Mouse (Mus musculus) embryonic facial prominence, embryonic 15.5 days (tissue): ENCODE measurements at regions not wholly inside any gene's neighbourhood (a gene's known extent, or its start where the extent isn't known, plus 50 kb on each side); places are given as distances from the start of the nearest gene placed in this dataset.

ENCODE experiments used
- ATAC-seq: fragments of 200-750 bp; cut with Nextera tagmentation; 2 replicates; pipeline ENCODE4 v1.8.0; 2017; ENCODE audit warnings: low read depth, moderate TSS enrichment; ENCODE audit not compliant: insufficient number of reproducible peaks, low FRiP score, low TSS enrichment
- H3K27ac ChIP-seq: fragments of 300-500 bp; sonication (generic); replicated peaks from 2 replicates; pipeline ENCODE4 v1.5.1; 2015; ENCODE audit warnings: mild to moderate bottlenecking, inconsistent platforms
- H3K27me3 ChIP-seq: fragments of 300-500 bp; sonication (generic); 2 replicates; pipeline ENCODE4 v1.6.1; 2015; ENCODE audit warnings: inconsistent platforms
- H3K36me3 ChIP-seq: fragments of 300-500 bp; sonication (generic); 2 replicates; pipeline ENCODE4 v1.6.1; 2015; ENCODE audit warnings: mild to moderate bottlenecking, inconsistent platforms
- H3K4me1 ChIP-seq: fragments of 300-500 bp; sonication (generic); 2 replicates; pipeline ENCODE4 v1.6.1; 2015; ENCODE audit warnings: inconsistent platforms
- H3K4me2 ChIP-seq: fragments of 300-500 bp; sonication (generic); replicated peaks from 2 replicates; pipeline ENCODE4 v1.6.1; 2015; ENCODE audit warnings: mild to moderate bottlenecking, inconsistent platforms
- H3K4me3 ChIP-seq: fragments of 300-500 bp; sonication (generic); replicated peaks from 2 replicates; pipeline ENCODE4 v1.5.1; 2015; ENCODE audit warnings: mild to moderate bottlenecking, inconsistent platforms
- H3K9ac ChIP-seq: fragments of 300-500 bp; sonication (generic); 2 replicates; pipeline ENCODE4 v1.6.1; 2015; ENCODE audit warnings: inconsistent platforms
- H3K9me3 ChIP-seq: fragments of 300-500 bp; sonication (generic); replicated peaks from 2 replicates; pipeline ENCODE4 v1.6.1; 2016; ENCODE audit warnings: inconsistent platforms
- WGBS: fragments of 180-500 bp; shearing (Covaris S2); methylation state at CpG from one replicate; pipeline ENCODE4 v1.1.7; 2015; 5-methylcytosine and 5-hydroxymethylcytosine counted together

DNA sequence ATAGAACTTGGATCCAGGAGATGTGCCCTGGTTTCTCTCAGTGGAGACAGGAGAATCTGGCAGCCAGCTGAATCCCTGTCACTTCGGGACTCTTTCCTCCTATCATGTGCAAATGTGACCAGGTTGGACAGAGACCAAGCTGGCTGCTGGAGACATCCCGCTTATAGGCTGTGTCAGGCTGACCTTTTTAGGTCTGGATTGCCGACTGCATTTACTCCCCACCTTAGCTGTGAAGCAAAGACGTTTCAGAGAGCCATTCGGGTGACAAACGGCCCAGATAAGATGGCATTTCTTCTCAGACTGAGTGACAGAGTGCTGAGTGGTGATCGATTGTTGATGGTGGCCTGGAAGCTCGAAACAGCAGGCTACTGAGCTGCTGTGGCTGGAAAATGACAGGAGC is 128.6 kb downstream of the Ifng start:
- peaks cover 5% of the 10 kb centered on the region; the same call in 1 of the 2 replicates for H3K4me1 ChIP-seq

DNA sequence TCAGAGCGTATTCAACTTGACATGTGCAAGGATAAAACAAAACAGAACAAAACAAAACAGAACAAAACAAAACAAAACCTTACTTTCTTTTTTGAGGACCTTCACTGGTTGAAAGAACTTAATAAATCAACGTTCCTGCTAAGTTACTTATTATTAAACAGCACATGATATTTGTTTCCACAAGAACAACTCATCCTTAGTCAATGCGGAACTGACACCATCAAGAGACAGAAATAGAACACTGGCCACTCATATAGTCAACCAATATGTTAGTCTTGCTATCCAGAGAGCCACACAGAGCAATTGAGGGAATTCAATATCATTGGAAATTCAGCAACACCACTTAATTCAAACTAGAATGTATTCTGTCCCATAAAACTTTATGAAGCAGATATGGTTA is 132.4 kb downstream of the Ifng start:
- no peaks in the 10 kb centered on the region for H3K36me3 ChIP-seq
- no peaks in the 10 kb centered on the region for H3K9me3 ChIP-seq
- H3K9ac ChIP-seq: no peak overlapping the region
- ATAC-seq: no peak
- H3K4me1 ChIP-seq: no peaks in the 10 kb centered on the region
- no peaks in the 10 kb centered on the region for H3K27me3 ChIP-seq
- H3K27ac ChIP-seq: no peak overlapping the region
- H3K4me2 ChIP-seq: no peak overlapping the region
- WGBS: 74% methylated on average over 3 of the region's 3 CpGs
- H3K4me3 ChIP-seq: no peak overlapping the region

More for the DNA sequence above, 128.6 kb downstream of the Ifng start:
- ATAC-seq: no peak
- Histone ChIP-seq H3K27me3 (no peaks in the 10 kb centered on the region), H3K36me3 (no peaks in the 10 kb centered on the region), H3K4me3 (no peak overlapping the region), H3K4me2 (no peak overlapping the region), H3K9ac (no peak overlapping the region), H3K9me3 (no peaks in the 10 kb centered on the region), H3K27ac (no peak overlapping the region)
- WGBS: 55% methylated on average over 8 of the region's 8 CpGs

DNA sequence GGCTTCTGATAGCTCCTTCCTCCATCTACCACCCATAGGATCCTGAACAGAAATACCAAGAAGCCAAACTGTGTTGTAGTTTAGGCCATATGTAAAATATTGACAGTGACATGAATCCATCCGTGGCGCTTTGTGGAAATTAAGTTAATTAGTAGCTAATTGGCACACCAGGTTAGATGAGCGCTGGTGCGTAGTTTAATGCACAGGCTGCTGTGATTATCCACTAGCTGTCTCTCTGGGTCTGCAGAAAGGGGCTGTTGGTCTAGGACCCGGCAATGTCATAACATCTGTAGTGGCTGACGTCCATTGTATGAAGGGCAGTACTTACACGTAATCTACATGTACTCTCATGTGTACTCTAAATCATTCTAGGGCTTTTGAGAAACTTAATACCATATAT is 134.7 kb downstream of the Ifng start:
- 76% methylated on average over 7 of the region's 7 CpGs for WGBS
- H3K9ac ChIP-seq: no peak overlapping the region
- no peaks in the 10 kb centered on the region for H3K36me3 ChIP-seq
- no peaks in the 10 kb centered on the region for H3K27me3 ChIP-seq
- H3K9me3 ChIP-seq: no peaks in the 10 kb centered on the region
- no peak overlapping the region for H3K4me2 ChIP-seq
- no peak overlapping the region for H3K4me3 ChIP-seq
- no peaks in the 10 kb centered on the region for H3K4me1 ChIP-seq
- H3K27ac ChIP-seq: no peak overlapping the region
- ATAC-seq: no peak

DNA sequence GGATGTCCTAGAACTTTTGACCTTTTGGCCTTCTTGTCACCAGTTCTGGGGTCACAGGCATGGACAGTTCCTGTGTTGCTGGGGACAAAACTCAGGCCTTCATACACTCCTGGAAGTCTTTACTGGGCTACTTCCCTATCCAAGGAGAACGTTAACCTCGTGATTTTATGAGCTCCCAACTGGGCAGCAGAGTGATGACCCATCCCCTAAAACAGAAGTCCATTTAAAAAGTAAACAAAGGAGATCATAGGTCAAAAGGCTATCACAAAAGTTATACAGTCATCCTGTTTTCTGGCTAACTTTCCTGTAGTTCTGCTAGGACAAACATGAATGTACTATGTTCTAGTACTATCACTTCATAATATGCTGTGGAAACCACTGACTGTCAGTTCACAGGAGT is 140.5 kb downstream of the Ifng start:
- Histone ChIP-seq H3K9me3 (no peaks in the 10 kb centered on the region), H3K9ac (no peak overlapping the region), H3K4me1 (no peaks in the 10 kb centered on the region), H3K27me3 (no peaks in the 10 kb centered on the region), H3K4me3 (no peak overlapping the region), H3K27ac (no peak overlapping the region), H3K36me3 (no peaks in the 10 kb centered on the region), H3K4me2 (no peak overlapping the region)
- 69% methylated on average over 2 of the region's 2 CpGs for whole genome bisulfite sequencing
- ATAC-seq: no peak

DNA sequence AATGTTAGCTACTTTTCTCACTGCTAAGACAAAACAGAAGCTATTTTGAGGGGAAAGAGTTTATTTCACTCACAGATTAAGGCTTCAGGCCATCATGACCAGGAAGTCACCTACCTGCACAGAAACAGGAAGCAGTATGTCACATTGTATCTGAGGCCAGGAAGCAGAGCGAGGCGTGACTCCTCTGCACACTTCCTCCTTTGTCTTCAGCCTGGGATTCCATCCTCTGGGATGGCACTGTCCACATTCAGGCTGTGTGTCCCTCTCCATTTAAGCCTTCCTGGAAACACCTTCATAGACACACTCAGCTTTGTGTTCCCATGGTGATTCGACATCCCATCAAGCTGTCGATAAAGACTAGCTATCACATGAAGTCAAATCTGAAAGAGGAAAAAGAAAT is 145.0 kb downstream of the Ifng start:
- H3K9ac ChIP-seq: no peak overlapping the region
- no peak overlapping the region for H3K4me2 ChIP-seq
- no peaks in the 10 kb centered on the region for H3K27me3 ChIP-seq
- no peak overlapping the region for H3K27ac ChIP-seq
- no peak overlapping the region for H3K4me3 ChIP-seq
- 74% methylated on average over 4 of the region's 4 CpGs for WGBS
- H3K4me1 ChIP-seq: no peaks in the 10 kb centered on the region
- no peaks in the 10 kb centered on the region for H3K9me3 ChIP-seq
- ATAC-seq: no peak
- no peaks in the 10 kb centered on the region for H3K36me3 ChIP-seq

DNA sequence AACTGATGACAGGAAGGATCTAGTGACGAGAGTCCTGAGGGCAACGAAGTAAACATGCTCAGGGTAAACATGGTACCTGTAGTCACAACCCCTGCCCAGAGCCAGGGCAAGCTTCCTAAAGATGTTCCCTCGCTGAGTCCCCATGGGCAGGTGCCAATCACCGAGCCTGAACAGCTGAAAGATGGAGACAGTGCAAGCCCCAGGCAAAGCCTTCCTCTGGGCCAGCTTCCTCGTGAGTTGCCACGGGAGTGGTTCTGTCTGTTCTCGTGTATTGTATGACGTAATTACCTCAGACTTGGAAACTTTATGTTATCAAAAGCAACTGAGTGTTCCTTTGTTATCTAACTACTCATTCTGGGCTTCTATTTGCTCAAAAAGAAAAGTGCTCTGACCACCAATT is 147.4 kb downstream of the Ifng start:
- 48% methylated on average over 8 of the region's 8 CpGs for WGBS
- no peak overlapping the region for H3K27ac ChIP-seq
- no peaks in the 10 kb centered on the region for H3K4me1 ChIP-seq

DNA sequence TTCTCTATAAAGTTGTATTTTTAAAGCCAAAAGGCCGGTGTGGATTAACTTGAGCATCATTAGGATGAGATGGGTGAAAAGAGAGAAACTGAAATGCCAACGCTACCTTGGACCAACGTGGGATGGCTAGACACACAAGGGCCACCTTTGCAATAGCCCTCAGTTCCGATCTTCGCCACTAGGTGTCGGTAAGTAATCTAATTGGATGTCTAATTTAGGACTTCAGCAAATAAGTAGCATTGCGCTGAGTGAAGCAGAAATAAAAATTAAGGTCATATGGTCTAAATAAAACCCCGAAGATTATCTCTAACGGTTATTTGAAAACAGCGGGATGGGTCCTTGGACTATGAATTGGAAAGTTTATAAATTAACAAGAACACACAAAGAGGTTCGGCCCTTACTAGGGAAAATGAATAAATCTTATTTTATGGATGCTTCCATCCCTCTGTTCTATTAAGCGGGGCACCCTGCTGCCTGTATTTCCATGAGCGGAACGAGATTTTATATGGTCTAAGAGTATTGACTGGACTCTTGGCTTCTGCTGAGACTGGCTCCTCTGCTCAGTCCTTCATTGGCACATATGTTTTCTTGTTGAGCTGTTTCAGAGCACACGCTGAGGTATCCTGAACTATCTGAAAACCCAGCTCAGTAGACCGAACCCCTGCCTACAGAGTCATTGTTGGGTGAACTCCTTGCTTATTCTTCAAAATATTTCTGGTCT is 152.0 kb downstream of the Ifng start:
- no peak overlapping the region for H3K4me2 ChIP-seq
- no peak overlapping the region for H3K9ac ChIP-seq
- no peaks in the 10 kb centered on the region for H3K36me3 ChIP-seq
- no peak overlapping the region for H3K4me3 ChIP-seq
- no peak overlapping the region for H3K27ac ChIP-seq
- no peaks in the 10 kb centered on the region for H3K4me1 ChIP-seq
- ATAC-seq: no peak
- no peaks in the 10 kb centered on the region for H3K27me3 ChIP-seq
- WGBS: 34% methylated on average over 16 of the region's 16 CpGs
- no peaks in the 10 kb centered on the region for H3K9me3 ChIP-seq

More for the DNA sequence above, 147.4 kb downstream of the Ifng start:
- ATAC-seq: no peak
- Histone ChIP-seq H3K36me3 (no peaks in the 10 kb centered on the region), H3K9ac (no peak overlapping the region), H3K27me3 (no peaks in the 10 kb centered on the region), H3K4me2 (no peak overlapping the region), H3K4me3 (no peak overlapping the region), H3K9me3 (no peaks in the 10 kb centered on the region)

DNA sequence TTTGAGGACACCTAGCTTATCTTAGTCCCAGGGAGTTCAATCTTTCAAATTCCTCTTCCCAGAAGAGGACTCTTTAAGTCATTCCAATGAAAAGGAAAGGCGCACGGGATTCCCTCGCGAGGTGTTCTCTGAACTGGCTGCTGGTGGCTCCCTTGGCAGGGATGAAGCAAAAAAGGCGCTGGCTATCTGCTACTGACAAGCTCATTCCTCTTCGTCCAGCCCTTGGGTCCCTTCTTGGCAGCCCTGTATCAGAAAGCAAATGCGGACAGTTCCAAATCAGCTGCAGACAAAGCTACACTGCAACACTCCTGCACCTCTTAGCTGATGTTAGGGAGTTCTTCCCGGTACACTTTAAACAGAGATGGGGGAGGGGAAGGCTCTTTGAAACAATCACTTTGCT is 155.4 kb downstream of the Ifng start:
- Histone ChIP-seq H3K4me1 (no peaks in the 10 kb centered on the region), H3K9ac (no peak overlapping the region), H3K4me3 (no peak overlapping the region), H3K9me3 (no peaks in the 10 kb centered on the region), H3K27ac (no peak overlapping the region), H3K27me3 (no peaks in the 10 kb centered on the region), H3K4me2 (no peak overlapping the region), H3K36me3 (no peaks in the 10 kb centered on the region)
- WGBS: 62% methylated on average over 8 of the region's 8 CpGs
- no peak for ATAC-seq

DNA sequence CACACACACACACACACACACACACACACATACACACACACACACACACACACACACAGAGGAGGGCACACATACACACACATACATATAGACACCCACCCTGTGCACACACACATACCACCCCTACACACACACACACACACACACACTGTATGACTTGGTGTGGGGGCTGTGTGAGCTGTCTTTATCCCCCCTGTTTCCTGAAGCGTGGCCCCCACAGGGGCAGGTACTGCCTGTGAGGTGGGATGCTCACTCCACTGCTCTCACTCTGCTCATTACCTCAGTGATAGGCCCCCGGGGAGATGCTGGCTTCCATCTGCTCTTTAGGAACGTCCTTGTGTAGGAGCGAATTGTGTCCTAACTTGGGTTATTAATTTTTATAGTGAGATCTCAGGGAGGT is 157.7 kb downstream of the Ifng start:
- WGBS: 81% methylated on average over 4 of the region's 4 CpGs
- Histone ChIP-seq H3K4me2 (no peak overlapping the region), H3K9ac (no peak overlapping the region), H3K36me3 (no peaks in the 10 kb centered on the region), H3K9me3 (no peaks in the 10 kb centered on the region), H3K27me3 (no peaks in the 10 kb centered on the region), H3K4me3 (no peak overlapping the region), H3K27ac (no peak overlapping the region), H3K4me1 (no peaks in the 10 kb centered on the region)
- ATAC-seq: peak; percentile 43

DNA sequence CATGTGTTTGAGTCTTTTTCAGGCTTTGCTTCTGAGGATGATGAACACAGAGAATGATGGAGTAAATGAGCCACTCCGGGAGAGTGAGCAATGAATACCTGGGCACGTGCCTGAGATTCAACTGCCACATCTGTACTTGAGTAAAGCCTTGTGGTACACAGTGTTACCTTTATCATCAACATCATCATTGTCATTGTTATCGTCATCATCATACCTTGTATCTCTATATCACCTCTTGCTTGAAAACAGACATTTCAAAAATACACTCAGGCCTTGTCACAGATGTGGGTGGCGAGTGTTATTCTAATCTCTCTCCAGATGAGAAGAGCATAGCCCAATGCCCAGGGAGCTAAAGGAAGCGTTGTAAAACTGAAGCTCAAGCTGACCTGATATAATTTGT is 158.4 kb downstream of the Ifng start:
- Histone ChIP-seq H3K27me3 (no peaks in the 10 kb centered on the region), H3K9ac (no peak overlapping the region), H3K36me3 (no peaks in the 10 kb centered on the region), H3K9me3 (no peaks in the 10 kb centered on the region), H3K4me1 (no peaks in the 10 kb centered on the region), H3K27ac (no peak overlapping the region), H3K4me2 (no peak overlapping the region), H3K4me3 (no peak overlapping the region)
- WGBS: 87% methylated on average over 5 of the region's 5 CpGs
- no peak for ATAC-seq

DNA sequence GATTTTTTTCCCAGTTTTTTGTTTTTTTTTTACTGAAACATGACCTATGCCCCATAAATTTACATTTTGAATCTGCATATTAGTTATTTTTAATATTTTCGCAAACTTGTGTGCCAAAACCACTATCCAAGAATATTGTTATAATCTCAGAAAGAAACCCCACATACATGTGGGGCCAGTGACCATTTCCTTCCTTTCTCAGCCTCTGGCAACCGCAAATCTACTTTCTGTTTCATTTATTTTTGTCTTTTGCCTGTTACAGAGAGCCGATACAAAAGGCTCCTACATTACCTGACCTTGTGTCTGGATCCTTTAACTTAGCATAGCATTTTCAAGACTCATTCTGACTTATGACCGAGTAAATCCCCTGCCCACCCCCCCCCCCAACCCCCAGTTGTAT is 158.8 kb downstream of the Ifng start:
- no peak overlapping the region for H3K9ac ChIP-seq
- 87% methylated on average over 4 of the region's 4 CpGs for WGBS
- no peak for ATAC-seq

DNA sequence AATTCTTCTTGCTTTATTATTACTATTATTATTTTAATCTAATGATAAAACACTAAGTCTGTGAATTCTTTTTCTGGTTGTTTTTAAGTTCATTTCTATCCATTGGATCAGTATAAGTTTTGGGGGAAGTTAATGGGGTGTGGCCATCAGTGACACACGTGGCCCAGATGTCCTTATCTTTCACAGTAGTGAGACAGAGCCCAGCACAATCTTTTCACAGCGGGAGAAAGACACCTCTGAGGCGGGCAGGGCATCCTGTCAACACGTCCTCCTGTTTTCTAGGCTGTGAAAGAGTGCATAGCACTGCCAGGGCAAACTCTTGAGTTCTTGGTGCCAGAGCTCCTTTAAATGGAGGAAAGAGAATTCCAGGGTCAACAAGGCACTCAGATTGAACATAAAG is 162.1 kb downstream of the Ifng start:
- Histone ChIP-seq H3K27ac (no peak overlapping the region), H3K4me2 (no peak overlapping the region), H3K9ac (no peak overlapping the region), H3K4me1 (no peaks in the 10 kb centered on the region), H3K27me3 (no peaks in the 10 kb centered on the region), H3K36me3 (no peaks in the 10 kb centered on the region), H3K9me3 (no peaks in the 10 kb centered on the region), H3K4me3 (no peak overlapping the region)
- 69% methylated on average over 4 of the region's 4 CpGs for WGBS
- ATAC-seq: no peak

More for the DNA sequence above, 158.8 kb downstream of the Ifng start:
- no peaks in the 10 kb centered on the region for H3K36me3 ChIP-seq
- H3K4me1 ChIP-seq: no peaks in the 10 kb centered on the region
- H3K27ac ChIP-seq: no peak overlapping the region
- H3K9me3 ChIP-seq: no peaks in the 10 kb centered on the region
- H3K4me2 ChIP-seq: no peak overlapping the region
- no peaks in the 10 kb centered on the region for H3K27me3 ChIP-seq
- H3K4me3 ChIP-seq: no peak overlapping the region
